Mouse (Mus musculus) common myeloid progenitor, adult 5-6 weeks (primary cell): ENCODE data around the gene Cblc. TPM values are rescaled to one million over a fixed set of nuclear protein-coding genes. Genes with fewer than 3 reads are reported as not detected.
"Not testable (repeated sequence)": the region's sequence is repeated elsewhere in the genome, so short reads cannot be mapped to it uniquely, and the experiment has no call there.

ENCODE experiments used
- ATAC-seq: replicated peaks from 2 replicates; pipeline ENCODE4 v1.8.0; 2016; ENCODE audit warnings: low read depth, mild to moderate bottlenecking, moderate TSS enrichment, inconsistent platforms; ENCODE audit not compliant: poor library complexity, severe bottlenecking
- total RNA-seq: library from RNA; stranded (forward); fragments of 200-1000, 187-1606 nt; gene quantifications from 2 replicates; pipeline ENCODE4 v1.2.3, GENCODE M21; 2017

Gene Cblc
- total RNA-seq, 1 experiment from 2014 or later, result not detected

GRCm38 (mm10) chr7:19820347-19821048, 23.9 kb upstream of the Cblc start:
- ATAC-seq, result no peak

DNA sequence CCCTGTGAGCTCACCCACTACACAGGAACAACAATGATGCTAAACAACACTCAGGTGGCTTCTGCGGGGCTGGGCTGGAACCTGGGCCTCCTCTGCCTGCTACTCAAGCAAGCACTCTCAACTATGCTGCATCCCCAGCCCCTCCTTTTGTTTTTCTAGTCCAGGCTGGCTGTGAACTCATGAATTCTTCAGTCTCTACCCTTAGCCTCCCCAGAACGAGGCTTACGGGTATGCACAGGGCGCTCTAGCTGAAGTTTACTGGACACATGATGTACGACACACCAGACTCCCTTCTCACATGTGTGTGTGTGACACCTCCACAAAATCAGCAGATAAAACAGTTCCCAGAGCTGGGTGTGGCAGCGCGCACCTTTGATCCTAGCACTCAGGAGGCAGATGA, 22.3 kb upstream of the Cblc start:
- no peak for ATAC-seq

- ATAC-seq, result no peak
These were observed 21.8 kb upstream of the Cblc start for GRCm38 (mm10) chr7:19818440-19818839.

DNA sequence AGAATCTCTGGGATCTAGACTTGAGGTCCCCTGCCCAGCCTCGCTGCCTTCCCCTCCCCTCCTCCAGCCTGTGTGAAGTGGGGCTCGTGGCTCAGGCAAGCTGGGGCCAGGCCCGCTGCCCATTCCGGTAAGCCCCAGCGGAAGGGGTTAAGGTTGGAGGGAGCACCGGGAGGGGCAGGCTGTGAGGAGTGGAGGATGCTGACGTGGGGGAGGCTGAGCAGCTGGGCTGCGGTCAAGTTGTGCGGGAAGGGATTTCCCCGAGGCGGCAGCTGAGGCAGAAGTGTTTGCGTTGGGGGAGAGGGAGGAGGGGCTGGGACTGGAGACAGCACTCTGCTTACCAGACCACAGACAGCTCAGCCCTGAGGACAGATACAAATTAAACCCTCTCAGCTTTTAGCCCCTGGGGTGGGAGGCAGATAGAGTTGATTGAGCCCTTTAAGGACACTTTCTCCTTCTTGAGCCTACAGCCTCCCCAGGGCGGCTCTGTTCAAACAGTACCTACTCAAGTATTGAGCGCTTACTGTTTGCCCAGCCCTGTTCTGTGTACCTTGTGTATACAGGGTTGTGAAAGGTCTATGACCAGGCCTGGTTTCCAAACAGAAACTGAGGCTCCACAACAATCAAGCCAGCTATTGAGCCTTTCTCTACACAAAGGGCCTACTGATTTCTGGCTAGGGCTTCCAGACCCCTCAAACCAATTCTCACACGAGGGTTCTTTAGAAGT, 20.9 kb upstream of the Cblc start:
- peak; percentile 80 for ATAC-seq

GRCm38 (mm10) chr7:19816224-19816771, 19.7 kb upstream of the Cblc start:
- peak; percentile 56 for ATAC-seq

- 0 out of 2 replicates have a peak, but pooled peaks have one; percentile 9 for ATAC-seq
These were observed 19.0 kb upstream of the Cblc start for GRCm38 (mm10) chr7:19815296-19816223.

DNA sequence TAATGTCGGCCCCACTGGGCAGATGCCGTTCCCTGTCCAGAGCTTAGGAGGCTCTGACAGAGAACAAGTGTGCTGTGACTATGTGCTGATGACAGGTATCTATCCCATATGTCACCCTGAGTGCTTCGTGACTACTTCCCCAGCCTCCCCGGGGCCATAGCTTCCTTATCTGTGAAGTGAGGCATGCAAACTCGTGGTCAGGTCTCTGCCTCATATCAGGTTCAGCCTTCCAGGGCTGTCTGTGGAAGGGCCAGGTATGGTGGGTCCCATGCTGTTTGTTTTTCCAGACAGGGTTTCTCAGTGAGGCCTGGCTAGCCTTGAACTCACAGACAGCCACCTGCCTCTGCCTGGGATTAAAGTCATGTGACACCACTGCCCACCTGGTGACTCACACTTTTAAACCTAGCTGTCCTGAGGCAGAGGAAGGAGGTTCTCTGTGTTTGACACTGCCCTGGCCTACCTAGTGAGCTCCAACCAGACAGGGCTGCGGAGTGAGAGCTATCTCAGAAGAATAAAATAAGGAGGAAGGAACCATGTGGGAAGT, 17.0 kb upstream of the Cblc start:
- ATAC-seq, result no peak

- no peak for ATAC-seq
These were observed 16.6 kb upstream of the Cblc start for GRCm38 (mm10) chr7:19813161-19813560.

DNA sequence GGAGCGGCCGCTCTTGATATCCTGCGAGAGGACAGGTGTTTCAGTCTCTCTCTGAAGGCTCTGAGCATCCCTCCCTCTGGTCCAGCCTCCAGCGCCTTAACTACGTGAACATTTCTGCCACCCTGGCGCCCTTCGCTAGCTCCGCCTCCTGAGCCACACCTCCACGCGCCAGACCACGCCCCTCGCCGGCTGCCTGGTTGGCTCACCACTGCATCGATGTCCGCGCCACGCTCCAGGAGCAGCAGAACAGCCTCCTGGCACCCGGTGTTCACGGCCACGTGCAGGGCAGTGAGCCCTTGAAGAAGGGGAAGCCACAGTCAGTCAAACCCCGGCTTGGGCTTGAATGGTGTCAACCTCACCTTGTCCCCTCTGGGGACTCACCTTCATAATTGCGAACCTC, 14.5 kb upstream of the Cblc start:
- ATAC-seq, result no peak

GRCm38 (mm10) chr7:19809369-19809768, 12.8 kb upstream of the Cblc start:
- no peak for ATAC-seq

DNA sequence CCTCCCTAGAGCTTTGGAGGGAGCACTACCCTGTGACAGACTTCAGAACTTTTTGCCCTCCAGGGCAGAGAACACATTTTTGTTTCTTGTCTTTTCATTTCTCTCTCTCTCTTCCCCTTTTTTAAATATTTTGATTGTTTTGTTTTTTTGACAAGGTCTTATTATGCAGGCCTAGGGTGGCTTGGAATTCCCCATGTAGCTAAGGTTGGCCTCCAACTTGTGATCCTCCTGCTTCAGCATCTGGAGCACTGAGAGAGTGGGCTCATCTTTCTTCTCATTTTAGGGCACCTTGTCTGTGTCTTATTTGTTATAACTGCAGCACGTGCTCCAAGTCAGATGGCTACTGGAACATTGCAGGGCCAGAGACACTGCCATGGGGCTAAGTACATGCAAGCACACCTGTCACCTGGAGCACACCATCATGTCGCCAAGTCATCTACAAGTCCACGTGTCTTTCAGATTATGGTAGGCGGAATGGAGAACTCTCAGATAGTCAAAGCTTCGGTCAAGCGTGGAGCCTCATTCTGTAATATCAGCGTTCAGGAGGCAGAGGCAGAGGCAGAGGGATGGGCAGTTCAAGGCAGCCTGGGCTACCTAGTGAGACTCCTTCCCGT, 9.9 kb upstream of the Cblc start:
- no peak for ATAC-seq

- ATAC-seq, result peak; percentile 83
These were observed 6.4 kb upstream of the Cblc start for GRCm38 (mm10) chr7:19802995-19803394.

- ATAC-seq, result peak; percentile 72
These were observed 4.2 kb upstream of the Cblc start for GRCm38 (mm10) chr7:19800764-19801163.

- ATAC-seq, result no peak
These were observed 355 bp downstream of the Cblc start for GRCm38 (mm10) chr7:19796254-19796653.

DNA sequence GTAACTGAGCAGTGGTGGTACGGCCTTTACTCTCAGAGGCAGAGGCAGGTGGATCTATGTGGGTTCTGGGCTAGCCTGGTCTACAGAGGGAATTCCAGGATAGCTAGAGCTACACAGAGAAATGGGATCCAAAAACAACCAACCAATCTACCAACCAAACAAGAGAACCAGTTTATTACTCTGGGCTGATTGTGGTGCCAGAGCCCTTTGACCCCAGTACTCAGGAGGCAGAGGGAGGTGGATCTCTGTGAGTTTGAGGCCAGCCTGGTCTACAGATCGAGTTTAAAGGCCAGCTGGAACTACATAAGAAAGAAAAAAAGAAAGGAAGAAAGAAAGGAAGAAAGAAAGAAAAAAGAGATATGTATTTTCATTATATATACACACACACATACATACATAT, 1.4 kb downstream of the Cblc start:
- ATAC-seq, result no peak

DNA sequence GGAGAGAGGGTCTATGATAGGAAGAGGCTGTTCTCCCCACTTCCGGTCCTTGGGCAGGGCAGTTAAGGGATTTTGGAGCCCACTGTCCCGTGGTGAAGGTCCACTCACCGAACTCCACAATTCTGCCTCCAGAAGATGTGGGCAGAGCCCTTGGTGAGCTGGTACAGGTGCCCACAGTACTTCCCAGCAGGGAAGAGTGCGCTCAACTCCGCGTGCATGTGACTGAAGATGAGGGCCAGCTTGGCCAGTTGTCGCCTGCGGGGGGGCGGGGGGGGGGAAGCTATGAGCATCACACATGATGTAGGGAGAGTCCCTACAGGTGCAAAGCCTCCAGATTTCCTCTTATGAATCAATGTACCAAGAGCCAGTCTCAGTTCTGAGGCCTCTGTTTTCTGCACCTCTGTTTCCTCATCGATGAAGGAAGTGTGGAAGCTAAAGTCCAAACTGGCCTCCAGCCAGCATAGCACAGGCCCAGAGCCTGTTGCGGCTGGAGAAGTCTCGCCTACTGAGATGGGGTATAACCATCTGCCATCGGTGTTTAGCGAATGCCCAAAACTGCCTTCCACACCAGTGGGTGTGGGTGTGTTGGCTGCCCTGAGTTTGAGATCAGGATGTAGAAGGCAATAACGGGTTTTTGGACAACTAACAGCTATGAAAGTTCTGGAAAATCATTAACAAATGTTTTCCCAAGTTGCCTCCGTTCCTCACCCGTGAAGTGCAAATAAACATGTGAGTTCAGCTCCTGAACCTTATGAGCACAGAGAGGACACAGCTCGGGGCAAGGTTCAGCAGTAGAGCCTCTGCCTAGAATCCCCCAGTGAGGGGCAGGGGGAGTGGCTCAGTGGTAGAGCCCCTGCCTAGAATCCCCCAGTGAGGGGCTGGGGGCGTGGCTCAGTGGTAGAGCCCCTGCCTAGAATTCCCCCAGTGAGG, 3.6 kb downstream of the Cblc start:
- no peak for ATAC-seq

- ATAC-seq, result not testable (repeated sequence)
These were observed 5.1 kb downstream of the Cblc start for GRCm38 (mm10) chr7:19791504-19791903.

- ATAC-seq, result peak; percentile 91
These were observed 6.7 kb downstream of the Cblc start for GRCm38 (mm10) chr7:19789904-19790347.
